Mouse (Mus musculus): ENCODE results near the gene AI467606. TPM values are rescaled to one million over a fixed set of nuclear protein-coding genes. Genes with fewer than 3 reads are reported as not detected.
A peak's percentile ranks its signal among the peaks of the same experiment; 100 is the strongest.

Gene AI467606
- total RNA-seq, 2 experiments from 2014 or later, result 1.2 TPM

DNA sequence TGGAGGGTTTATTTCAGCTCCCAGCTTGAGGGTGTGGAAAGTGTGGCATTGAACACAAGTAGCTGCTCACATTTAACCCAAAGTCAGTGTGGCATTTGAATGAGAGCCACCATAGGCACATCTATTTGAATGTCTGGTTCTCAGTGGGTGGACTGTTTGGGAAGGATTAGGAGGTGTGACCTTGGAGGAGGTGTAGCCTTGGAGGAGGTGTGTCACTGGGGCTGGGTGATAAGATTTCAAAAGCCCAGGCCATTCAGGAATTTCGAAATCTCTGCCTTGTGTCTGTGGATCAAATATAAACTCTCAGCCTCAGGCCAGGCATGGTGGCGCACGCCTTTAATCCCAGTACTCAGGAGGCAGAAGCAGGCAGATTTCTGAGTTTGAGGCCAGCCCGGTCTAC is 7.8 kb downstream of the AI467606 start:
- no peak overlapping the region for H3K27ac ChIP-seq
- intact Hi-C loops (cut with DNase I), result no loop called here
- no peak for TF ChIP-seq CTCF (IDR thresholded peaks at IDR 0.05)
- DNase-seq (ENCODE audit: extremely low spot score in 1 of 2, low spot score in 2 of 2), result no peak
- no peak overlapping the region for H3K4me3 ChIP-seq

DNA sequence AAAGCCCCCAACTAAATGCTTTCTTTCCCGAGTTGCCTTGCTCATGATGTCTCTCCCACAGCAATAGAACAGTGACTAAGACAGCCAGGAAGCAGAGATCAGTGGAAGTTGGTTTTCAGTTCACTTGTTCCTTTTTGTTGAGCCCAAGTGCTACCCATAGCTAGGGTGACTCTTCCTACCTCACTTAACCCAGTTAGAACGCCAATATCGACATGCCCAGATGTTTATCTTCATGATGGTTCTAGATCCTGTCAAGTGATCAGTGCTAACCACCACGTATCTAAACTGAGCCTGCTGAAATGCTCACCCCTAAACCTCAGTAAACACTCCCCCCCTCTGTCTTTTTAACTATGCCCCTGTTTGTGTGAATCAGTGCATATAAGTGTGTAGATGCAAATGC is 8.4 kb downstream of the AI467606 start:
- intact Hi-C loops (cut with DNase I), result no loop called here
- no peak for DNase-seq (ENCODE audit: extremely low spot score in 1 of 2, low spot score in 2 of 2)
- no peak for TF ChIP-seq CTCF (IDR thresholded peaks at IDR 0.05)

DNA sequence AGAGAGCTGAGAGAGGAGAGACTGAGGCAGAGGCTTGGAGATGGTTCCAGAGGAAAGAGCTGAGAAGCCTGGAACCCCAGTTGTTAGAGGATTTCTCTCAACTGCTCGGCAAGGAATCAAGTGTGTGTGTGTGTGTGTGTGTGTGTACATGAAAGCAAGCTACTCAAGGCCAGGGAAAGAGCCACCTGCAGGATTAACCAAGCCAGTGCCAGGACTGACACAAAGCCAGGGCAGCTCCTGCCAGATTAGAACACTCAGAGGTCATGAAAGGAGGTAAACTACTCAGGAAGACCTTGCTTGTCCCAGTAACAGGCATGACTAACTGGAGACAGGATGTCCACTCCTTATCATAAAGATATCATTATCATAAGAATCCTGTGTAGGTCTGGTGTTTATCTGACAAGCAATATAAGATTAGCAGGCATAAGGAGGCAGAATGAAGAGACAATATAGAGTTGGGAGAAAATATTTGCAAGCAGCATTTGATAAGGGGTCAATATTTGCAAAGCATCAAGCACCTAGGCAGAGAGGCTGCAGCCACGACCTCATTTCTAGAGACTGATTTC is 10.4 kb downstream of the AI467606 start:
- intact Hi-C loops (cut with DNase I), result loop anchor here (5.0 kb wide), 2 partner anchors 154 to 219 kb away; partner anchors contain the start of genes Asphd1 and Taok2
- Histone ChIP-seq H3K4me3 (no peak overlapping the region), H3K27ac (no peak overlapping the region)
- no peak for TF ChIP-seq CTCF (IDR thresholded peaks at IDR 0.05)
- no peak for DNase-seq (ENCODE audit: extremely low spot score in 1 of 2, low spot score in 2 of 2)

More for the DNA sequence above, 8.4 kb downstream of the AI467606 start:
- H3K27ac ChIP-seq, result no peak overlapping the region
- no peak overlapping the region for H3K4me3 ChIP-seq

DNA sequence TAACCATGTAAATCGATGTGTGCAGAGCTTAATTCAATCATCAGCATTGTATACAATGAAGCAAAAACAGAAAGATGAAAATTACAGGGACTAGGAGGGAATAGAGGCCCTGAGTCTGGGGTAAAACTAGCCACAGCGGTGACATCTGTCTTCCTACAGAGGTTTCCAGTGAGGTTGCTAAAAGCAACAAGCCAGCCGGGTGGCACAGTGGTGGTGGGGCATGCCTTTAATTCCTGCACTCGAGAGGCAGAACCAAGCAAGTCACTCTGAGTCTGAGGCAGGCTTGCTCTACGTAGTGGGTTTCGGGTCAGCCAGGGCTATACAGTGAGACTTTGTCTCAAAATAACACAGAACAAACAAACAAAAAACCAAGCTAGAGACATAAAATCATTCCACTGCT is 11.0 kb downstream of the AI467606 start:
- Histone ChIP-seq H3K4me3 (no peak overlapping the region), H3K27ac (no peak overlapping the region)
- intact Hi-C loops (cut with DNase I), result loop anchor here (5.0 kb wide), 2 partner anchors 155 to 220 kb away; partner anchors contain the start of genes Asphd1 and Taok2
- no peak for DNase-seq (ENCODE audit: extremely low spot score in 1 of 2, low spot score in 2 of 2)
- no peak for TF ChIP-seq CTCF (IDR thresholded peaks at IDR 0.05)

DNA sequence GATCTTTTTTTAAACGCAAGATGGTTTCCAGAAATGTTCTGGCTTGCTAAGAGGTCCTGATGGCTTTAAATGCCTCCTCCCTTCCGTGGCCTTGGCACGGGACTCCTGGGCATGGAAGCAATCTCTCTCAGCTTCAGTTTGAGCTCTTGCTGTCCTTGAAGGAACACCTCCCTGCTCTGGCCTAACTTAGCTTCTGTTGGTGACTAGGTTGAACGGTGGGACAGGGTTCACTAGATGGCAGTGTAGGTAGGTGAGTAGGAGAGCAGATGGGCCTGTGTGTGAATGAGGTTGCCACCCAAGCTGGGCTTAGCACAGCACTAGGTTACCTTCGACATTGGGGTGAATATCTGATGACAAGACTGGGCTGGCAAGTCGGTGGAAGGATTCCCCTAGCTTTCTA is 12.8 kb downstream of the AI467606 start:
- intact Hi-C loops (cut with DNase I), result loop anchor here (1.0 to 5.0 kb wide), 4 partner anchors 77 to 222 kb away; partner anchors contain the start of genes Asphd1, Maz, Pagr1a and Taok2
- no peak overlapping the region for H3K4me3 ChIP-seq
- no peak overlapping the region for H3K27ac ChIP-seq
- no peak for DNase-seq (ENCODE audit: extremely low spot score in 1 of 2, low spot score in 2 of 2)
- TF ChIP-seq CTCF (IDR thresholded peaks at IDR 0.05), result no peak

DNA sequence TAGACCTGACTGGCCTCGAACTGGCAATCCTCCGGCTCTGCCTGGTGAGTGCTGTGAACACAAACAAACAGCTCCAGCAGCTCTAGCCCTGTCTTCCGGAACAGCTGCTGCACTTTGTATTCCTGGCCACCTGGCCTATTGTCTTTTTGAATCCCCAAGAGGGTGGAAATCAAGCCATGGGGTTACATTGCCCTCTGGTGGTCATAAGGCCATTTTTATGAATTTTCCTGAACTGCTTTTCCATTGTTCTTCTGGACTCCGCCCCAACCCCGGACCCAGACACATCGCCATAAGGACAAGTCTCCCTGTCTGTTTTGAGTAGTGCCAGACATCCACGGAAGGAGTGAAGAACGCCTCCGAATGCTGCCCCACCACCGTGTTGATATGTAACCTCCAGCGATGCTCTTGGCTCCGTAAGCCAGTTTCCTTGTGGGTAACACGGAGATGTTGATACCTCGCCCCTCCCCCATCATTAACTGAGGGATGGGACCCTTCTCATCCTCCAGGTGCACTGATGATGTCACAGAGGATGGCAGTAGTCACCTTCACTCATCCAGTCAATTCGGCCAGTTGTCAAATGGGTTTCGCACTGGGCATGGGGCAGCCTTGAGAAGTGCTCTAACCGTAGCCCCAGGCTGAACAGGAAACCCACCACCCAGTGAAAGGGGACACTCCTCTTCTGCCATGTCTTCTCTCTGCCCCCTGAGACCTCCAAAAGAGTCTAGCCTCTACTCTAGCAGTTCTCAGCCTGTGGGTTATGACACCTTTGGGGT is 13.6 kb downstream of the AI467606 start:
- Histone ChIP-seq H3K27ac (no peak overlapping the region), H3K4me3 (peak overlapping the region; percentile 35)
- peak; percentile 87 for TF ChIP-seq CTCF (IDR thresholded peaks at IDR 0.05)
- peak; percentile 71 to 75 for DNase-seq (ENCODE audit: extremely low spot score in 1 of 2, low spot score in 2 of 2)
- intact Hi-C loops (cut with DNase I), result loop anchor here (1.0 to 5.0 kb wide), 4 partner anchors 77 to 222 kb away; partner anchors contain the start of genes Asphd1, Maz, Pagr1a and Taok2

DNA sequence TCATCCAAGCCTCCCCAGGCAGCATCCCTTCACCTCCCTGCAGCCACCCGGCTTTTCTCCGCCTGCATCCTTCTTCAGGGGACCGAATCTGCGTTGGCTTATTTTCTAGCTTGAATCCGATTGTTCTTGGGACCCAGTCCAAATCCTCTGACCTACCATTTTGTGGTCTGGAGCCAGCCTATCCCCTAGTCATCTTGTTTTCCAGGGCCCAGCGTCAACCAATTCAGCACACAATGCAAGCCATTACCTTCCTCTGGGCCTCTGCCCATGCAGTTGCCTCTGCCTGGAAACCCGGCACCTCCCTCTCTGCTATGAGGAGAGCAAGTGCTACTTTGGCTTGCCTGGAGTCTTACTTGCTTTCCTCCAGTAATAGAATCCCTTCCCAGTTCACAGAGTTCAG is 14.4 kb downstream of the AI467606 start:
- no peak for DNase-seq (ENCODE audit: extremely low spot score in 1 of 2, low spot score in 2 of 2)
- Histone ChIP-seq H3K27ac (no peak overlapping the region), H3K4me3 (no peak overlapping the region)
- intact Hi-C loops (cut with DNase I), result no loop called here
- TF ChIP-seq CTCF (IDR thresholded peaks at IDR 0.05), result no peak

DNA sequence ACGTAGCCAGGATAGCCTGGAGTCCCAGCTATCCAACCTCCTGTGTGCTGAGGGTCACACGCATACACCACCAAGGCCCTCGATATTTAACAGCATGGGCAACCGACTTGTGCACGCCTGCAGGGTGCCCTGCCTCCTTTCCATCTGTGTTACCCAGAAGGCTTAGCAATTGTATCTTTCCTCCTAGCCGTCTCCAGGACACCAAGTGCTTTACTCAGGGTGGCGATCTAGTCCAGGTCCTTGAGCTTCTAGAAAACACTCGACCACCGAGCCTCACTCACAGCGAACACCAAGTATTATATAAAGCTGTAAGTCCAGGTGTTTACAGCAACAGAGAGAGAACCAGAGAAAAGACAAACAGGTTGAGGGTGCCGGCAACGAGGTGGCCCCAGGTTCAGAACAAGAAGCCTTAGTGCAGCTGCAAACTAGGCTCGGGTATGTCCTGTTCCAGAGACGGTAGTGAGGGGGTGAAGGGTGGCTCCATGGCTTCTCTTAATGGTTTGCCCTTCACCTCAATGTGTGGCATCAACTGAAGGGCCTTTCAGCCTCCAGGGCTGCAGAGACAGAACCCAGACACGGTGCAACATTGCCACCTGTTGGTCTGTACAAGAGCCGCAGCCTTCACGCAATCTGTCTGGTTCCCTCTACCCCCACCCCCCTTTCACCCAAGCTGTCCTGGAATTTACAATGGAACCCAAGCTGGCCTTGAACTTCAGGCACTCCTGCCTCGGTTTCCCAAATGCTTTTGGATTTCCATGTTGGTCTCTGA is 19.3 kb downstream of the AI467606 start:
- peak; percentile 90 for TF ChIP-seq CTCF (IDR thresholded peaks at IDR 0.05)
- intact Hi-C loops (cut with DNase I), result loop anchor here (1.0 to 10.0 kb wide), 4 partner anchors 278 to 466 kb away; partner anchors contain the start of gene Sgf29
- peak; percentile 74 to 81 for DNase-seq (ENCODE audit: extremely low spot score in 1 of 2, low spot score in 2 of 2)
- no peak overlapping the region for H3K4me3 ChIP-seq
- H3K27ac ChIP-seq, result no peak overlapping the region

DNA sequence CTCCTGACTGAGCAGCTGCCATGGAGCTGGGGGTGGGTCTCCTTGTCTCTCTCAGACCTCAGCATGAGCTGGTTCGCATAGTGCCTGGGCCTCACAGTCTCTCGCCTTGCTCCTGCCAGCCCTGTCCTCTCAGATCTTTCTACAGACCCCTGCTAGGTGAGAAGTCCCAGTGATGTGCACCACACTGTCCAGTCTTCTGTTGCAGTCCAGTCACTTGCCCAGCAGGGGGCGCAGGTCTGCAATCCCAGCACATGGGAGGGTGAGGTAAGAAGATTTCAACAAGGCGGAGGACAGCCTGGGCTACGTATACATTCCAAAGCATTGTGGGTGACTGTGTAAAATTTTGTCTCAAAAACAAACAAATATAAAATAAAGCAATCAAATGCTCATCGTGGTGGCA is 20.3 kb downstream of the AI467606 start:
- Histone ChIP-seq H3K27ac (no peak overlapping the region), H3K4me3 (no peak overlapping the region)
- DNase-seq (ENCODE audit: extremely low spot score in 1 of 2, low spot score in 2 of 2), result peak; percentile 46 to 57
- peak; percentile 69 for TF ChIP-seq CTCF (IDR thresholded peaks at IDR 0.05)
- intact Hi-C loops (cut with DNase I), result loop anchor here (2.0 to 10.0 kb wide), 3 partner anchors 289 to 467 kb away; partner anchors contain the start of gene Sgf29

DNA sequence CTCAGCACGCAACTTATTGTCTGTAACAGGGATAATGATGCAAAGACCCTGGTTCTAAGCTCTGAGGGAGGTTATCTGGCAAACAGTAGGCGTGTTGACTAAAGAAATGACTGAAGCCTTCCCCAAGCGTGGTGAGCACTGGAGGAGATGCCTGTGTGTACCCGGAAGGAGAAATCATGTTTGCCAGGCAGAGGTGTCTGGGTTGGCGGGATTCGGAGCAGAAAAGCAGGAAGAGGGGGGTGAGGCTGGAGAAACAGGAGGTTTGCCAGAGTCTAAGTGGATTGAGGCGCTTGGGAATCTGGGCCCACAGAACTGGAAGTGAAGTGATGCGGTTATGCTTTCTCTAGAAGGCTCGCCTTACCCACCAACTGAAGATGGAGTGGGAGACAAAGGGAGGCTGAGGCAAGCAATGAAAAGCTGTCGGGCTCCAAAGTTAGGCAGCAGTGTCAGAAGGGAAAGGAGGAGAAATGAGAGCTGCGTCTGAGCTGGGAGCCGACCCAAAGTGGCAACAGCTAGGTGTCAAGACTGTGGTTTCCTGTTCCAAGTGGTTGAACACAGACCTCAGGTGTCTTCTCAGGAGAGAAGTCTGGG is 21.2 kb downstream of the AI467606 start:
- Histone ChIP-seq H3K27ac (peak overlapping the region; percentile 44; the same call in 1 of the 2 replicates), H3K4me3 (no peak overlapping the region)
- no peak for TF ChIP-seq CTCF (IDR thresholded peaks at IDR 0.05)
- intact Hi-C loops (cut with DNase I), result loop anchor here (1.0 to 10.0 kb wide), 3 partner anchors 127 to 468 kb away; partner anchors contain the start of gene Sgf29
- DNase-seq (ENCODE audit: extremely low spot score in 1 of 2, low spot score in 2 of 2), result peak in 1 of 2 experiments; percentile 36
